Mouse (Mus musculus) CD4-positive, CD25-positive, alpha-beta regulatory T cell, adult 2 months (primary cell): ENCODE results near the gene Gm49358.

ENCODE experiments used
- DNase-seq: peaks from one replicate; pipeline ENCODE4 v3.0.0-alpha.2; 2012; ENCODE audit warnings: low read depth, low spot score

Gene Gm49358

DNA sequence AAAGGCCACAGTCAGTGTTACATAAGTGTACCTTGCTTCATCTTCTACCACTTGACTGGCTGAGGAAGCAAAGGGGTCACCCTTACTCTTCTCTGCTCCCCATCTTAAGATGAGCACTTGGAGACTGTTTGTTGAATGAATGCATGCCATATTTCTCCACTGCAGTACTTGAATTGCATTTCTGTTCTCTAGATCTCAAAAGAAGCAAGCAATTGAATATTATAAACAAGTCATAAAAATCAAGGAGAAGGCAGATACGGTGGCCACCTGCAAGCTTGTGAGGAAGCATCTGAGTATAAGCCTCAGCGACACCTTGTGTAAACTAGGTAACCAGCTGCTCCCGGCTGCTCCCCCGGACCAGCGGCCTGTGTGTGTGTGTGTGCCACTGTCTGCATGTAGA, at the start of gene Gm49358:
Gene Gm49358, plus strand, starts transcription at position 301 of the 400 bp plus-strand sequence.
- DNase-seq: no peak

DNA sequence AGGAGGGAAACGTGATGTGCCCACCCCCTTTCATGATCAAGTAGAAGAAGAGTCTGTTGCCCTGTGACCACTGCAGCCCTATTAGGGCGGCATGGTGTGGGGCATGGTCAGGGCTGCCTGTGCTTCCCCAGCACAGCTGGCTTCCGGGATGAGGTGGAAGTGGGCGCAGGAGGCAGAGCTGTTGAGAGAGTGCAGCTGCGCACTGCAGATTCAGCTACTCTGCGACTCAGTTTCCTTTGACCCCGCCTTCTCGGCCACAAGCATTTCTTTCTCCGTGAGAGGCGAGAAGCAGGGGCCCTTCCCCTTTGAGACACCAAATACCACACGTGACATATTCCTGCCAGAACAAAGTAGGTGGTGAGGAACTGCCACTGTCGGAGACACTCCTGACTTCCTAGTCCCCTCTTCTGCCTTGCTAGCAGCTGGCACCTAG, 36.2 kb upstream of the Gm49358 start:
- peak; percentile 86 for DNase-seq

DNA sequence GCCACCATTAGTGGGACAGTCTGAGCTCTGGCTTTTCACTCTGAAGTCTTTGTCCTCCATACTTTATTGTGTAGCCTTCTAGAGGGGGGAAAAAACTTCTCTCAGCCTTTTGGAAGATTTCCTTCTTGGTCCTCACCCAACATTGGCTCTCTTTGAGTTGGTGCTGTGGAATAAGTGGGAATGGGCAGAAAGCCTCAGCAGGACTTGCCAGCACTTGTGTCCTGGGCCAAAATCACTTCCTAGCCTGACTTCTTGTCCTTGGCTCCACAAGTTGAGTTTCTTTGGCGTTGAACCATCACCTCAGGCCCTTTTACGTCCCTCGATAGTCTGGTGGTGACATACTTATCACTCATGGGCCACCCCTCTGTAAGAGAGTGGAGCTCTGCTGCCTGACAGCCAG, 35.6 kb upstream of the Gm49358 start:
- DNase-seq: no peak

DNA sequence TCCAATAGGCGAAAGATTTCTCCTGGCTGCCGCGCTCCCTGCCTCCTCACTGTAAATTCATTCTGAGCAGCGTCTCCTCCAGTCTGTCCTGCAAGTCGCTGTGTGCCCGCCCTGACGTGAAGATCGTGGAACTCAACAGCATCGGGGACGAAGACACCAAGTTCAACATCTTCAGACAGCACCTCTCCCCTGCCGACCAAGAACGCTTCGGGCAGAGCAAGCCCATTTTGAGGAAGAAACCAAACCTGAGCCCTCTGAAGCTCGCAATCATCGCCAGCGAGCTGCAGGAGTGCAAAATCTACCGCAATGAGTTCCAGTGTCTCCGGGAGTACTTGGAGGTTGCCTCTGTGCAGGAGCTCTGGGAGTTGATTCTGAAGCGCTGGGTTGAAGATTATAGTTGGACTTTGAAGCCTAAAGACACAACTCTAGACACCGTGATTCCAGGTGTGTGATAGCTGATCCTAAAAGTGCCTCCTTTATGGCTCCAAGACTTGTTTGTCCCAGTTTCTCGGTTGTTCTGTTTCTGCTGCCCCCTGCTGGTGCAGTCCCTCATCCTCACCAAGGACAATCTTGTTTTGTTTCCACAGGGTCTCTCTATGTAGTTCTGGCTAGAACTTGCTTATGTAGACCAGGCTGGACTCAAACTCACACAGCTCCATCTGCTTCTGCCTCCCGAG, 32.8 kb upstream of the Gm49358 start:
- DNase-seq: peak; percentile 90

DNA sequence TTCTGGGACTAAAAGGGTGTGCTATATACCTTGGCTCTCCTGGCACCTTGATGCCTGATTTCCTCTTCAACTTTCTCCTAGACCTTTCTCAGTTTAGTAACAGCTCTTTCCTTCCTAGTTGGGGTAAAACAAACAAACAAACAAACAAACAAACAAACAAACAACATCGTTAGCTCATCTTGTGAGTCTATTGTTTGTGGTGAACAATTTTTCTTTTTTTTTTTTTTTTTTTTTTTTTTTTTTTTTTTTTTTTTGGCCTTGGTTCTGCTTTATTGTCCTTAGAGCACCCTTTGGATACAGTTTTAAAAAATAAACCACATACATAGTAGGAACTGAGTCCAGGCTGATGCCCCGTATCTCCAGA, 32.3 kb upstream of the Gm49358 start:
- DNase-seq: no peak

DNA sequence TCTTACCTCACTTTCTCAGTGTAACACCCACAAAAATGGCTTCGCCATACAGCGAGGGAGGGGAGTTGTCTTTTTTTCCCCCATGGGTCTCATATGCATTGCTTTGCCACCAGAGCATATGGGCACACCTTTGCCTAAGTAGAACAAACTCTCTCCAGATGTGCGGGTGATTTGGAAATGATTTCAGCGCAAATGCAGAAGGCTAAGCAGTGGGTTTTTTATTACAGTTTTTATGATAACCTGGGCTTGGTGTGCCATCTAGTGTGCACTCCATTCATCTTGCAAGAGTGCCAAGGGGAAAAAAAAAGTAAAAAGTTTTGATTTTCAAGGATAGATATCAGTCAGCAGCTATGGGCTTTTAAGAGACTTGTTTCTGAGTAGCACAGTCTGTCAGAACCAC, 28.7 kb upstream of the Gm49358 start:
- peak; percentile 44 for DNase-seq

DNA sequence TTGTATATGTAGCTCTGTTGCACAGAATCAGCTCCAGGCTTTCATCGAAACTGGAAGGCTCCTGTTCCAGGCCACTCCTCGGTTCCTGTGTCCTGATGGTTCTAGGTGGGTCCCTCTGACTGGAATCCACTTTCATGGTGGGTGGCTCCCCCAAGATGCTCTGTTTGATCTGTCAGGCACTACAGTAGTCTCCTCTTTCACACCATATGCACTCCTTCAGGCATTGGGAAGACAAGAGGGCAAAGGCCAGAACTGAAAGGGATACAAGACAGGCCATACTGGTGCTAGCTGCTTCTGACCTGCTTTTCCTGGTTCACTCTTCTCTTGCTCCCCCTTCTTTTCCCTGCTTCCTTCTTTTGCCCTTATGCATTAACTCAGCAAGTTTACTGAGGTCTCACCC, 20.9 kb upstream of the Gm49358 start:
- no peak for DNase-seq

DNA sequence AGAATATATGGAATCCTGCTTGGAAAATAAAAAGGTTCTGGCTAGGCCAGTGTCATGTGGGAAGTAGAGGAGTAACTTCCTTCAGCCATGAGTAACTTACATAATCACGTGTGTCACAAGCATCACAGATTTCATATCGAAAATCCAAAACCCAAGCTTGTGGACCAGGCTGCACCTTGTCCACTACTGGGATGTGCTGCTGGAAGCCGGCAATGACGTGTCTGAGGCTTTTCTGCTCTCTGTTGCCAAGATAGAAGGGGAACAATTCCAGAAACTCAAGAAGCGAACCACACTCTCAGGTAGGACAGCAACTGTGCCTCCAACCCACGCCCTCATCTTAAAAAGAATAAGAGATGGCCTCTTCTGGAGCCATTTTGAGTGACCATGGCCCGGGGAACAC, 19.5 kb upstream of the Gm49358 start:
- no peak for DNase-seq

DNA sequence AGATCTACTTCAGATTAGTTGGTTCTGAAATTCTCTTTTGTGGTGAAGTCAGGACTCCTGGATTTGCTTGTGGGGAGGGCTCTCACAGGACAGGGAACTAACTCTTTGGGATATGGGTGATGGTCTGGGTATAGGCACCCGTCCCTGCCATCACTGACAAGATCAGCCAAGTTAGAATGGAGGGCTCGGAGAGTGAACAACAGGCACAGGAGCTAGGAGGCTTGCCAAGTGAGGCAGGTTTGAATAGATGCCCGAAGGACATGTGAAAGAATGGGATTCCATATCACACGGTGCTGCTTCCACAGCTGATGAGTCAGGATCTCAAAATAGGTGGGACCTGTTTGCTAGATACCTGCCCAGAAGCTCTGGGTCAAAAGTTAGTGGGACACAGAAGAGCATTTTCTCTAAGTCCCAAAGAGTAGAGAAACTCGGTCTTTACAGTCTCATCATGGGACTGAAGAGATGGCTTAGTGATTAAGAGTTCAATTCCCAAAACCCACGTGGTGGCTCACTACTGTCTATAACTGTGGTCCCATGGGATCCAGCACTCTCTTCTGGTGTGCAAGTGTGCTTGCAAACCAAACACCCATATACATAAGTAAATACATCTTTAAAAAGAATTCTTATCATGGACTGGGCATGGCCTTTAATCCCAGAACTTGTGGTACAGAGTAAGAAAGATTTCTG, 7.8 kb upstream of the Gm49358 start:
- no peak for DNase-seq

DNA sequence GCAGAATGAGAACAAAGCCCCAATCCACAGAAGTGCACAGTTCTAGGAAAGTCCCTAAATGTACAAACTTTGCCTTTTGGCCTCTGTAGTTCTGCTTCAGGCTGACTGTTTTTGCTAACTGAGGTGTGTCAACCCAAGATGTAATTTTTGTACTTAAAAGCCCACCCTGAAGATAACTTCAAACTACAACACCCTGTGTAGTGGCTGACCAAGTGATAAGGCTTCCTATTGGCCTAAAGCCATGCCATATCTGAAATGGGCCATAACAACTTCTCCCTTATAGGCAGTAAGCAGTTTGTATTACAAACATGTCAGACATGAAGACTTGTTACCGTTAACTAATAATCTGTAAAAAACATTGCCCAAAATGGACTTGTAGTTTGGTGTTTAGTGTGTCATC, 6.0 kb upstream of the Gm49358 start:
- DNase-seq: no peak

DNA sequence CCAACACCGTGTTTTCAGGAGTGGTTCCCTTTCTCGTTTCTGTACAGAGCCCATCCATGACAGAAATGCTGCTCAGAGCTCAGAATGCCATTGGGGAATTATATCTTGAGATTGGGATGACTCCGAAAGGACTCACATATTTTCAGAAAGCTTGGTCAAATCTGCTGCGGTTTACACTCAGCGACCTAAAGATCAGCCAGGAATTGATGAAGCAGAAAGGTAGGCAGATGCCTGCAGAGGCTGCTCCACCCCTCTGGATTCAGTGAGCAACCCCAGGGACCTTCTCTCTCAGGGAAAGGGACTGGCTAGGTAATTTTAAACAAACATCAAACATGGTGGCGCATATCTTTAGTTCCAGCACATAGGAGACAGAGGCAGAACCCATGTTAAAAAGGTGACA, 5.6 kb upstream of the Gm49358 start:
- no peak for DNase-seq

DNA sequence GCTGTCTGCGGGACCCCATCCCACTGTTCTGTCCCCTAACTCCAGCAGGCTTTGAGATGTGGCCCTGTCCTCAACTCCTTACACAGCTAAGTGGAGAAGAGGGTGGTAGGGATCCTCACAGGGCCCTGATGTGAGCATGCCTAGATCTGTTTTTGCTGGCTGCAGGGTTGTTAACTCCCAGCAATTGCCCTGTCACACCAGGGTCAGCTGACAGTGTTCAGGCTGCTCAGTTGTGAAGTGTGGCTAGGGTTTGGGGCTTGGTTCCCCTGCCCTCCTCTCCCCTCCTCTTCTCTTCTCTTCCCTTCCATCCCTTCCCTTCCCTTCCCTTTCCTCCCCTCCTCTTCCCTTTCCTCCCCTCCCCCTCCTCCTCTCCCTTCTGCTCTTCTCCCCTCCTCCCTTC, 2.5 kb upstream of the Gm49358 start:
- DNase-seq: no peak

DNA sequence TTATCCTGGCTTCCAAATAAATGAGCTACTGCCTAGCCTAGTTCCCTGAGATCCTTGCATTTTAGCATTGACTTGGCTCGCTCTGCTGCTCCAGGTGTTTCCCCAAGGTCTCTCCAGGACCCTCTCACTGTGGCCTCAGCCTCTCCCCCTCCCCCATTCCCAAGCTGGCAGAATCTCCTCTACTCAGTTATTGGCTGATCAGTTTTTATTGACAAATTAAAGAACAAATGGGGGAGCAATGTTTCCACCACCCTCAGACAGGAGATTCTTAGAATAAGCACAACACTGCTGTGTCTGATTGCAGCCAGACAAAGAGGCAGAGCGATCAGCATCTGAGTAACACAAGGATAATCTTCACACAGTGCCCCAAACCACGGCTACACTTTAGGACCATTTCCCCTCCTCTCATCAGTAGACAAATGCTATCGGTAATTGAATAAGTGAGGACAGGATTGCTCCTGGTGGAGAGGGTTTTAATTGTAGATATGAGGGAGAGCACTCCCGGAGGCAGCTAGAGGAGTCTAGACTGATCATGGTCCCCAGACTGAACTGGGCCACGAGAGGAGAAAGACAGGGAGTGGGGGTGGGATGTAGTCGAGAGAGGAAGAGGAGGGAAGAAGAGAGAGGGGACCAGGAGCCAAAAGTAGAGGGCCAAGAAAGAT, 1.9 kb upstream of the Gm49358 start:
- no peak for DNase-seq

DNA sequence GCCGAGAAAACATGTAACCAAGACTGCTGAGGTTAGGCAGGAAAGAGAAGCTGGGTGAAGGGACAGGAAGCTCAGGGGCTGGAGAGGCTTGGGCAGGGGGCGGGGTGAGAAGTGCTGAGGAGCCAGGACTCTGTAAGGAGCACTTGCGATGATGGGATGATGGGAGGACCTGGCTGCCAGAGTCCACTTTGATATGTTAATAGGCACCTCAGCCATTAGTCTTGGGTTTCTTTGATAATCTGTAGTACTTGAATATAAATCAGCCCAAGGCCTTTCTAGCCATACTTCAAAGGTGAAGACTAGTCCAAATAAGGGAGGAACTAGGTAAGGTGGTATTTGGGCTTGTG, 1.4 kb upstream of the Gm49358 start:
- DNase-seq: no peak

DNA sequence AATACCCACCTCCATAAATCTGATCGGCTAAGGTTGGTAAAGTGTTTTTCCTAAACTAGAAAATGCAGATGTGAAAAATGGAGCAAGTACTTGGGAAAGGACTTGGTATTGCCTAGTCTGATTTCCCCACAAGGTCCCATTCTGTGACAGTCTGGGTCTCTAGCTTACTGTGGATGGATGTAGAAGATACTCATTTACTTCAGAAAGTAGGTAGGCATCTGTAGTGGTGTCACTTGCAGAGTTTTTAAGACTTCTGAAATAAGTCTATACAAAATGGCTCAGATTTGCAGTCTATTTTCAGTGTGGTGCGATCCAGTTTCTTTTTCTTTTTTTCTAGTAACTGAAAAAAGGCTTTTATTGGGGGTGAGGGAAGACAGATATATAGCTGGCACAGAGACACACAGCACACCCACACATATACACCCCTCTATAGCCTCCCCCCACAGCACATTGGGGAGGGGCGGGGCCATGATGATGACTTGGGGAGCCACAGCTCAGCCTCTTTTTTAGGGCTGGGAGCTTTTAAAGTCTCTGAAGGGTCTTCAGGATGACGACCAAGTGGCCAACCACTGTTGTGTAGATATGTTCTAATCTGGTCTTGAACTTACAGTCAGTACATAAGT, 1.7 kb downstream of the Gm49358 start:
- no peak for DNase-seq

DNA sequence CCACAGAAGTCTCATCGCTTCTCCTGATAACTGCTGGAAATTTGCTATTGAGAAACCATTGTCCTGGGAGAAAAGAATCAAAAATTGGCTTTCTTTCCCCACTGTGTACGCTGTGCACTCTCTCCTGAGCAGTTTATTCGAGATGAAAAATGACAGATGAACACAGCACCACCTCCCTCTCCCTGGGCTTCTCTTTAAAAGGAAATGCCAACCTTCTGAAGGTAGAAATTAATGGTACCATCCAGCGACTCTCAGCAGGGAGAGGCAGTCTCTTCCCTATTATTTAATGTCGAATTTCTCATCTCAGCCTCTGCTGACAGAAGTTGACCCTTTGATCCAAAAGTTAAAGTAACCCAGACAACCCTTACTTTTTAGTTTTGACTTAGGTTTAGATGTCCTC, 5.4 kb downstream of the Gm49358 start:
- no peak for DNase-seq

DNA sequence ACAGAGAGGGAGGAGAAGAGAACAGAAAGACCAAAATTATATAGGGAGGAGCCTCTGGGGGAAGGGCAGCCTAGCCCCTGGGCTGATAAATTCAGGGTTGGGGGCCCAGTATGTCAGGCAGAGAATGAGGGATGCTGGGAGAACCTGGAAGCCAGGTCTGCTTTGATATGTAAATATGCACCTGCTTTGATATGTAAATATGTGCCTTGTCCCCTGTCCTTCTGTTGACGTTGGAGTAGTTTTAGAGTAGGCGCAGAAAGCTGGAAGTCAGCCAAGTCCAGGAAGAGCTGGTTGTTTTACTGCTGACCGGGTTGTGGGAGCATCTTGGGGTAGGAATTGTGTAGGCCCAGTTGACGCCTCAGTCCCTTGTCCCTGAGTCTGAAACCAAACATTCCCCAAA, 6.0 kb downstream of the Gm49358 start:
- no peak for DNase-seq

DNA sequence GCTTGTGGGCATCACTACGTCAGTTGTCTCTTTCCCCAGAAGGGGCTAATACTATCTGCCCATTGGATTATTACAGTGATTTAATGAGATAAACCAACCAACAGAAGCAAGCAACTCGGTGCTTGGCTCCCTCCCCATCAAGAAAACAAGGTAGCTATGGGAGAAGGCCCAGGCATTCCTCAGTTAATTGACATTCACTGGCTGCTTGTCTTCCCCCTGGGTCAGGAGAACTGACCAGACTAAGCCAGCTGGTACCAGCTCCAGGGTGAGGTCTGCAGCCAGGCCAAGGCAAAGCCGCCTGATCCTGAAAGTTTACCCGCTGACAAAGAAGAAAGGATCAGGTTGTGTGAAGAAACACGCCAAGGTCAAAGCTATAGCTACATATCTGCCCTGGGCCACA, 7.9 kb downstream of the Gm49358 start:
- DNase-seq: no peak

DNA sequence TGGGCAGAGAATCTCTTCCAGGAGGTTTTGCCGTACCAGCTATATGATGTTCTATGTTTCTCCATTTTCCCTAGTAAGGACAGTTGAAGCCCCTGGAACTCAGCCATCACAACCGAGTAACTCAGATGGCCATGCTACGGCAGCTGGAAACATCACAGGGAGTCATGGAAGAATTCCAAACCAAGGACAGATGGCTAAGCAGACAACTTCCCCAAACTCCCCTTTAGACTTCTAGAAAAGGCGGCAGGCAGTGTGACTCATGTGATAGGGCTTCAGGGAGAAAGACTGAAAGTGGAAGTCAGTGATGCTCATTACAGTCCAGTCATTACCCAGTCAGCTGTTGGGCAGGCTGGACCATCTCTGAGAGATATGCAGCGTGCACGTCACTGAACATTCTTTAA, 8.5 kb downstream of the Gm49358 start:
- no peak for DNase-seq

DNA sequence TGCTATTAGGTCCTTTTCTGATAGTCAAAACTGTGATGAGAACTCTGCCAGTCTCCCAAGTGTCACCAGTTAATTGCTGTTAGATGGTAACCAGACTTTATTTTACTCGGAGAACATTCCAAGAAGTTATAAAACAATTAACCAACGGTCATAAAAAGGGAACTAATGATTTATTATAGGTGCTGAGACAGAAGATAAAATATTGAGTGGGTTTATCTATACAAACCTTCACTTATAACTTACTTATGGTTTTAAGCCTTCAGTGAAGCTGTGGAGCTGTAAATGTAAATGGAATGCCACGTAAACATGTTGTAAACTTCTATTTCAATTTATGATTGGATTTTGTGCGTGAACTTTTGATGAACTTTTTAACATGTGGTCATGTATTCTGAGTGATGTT, 9.6 kb downstream of the Gm49358 start:
- DNase-seq: no peak

DNA sequence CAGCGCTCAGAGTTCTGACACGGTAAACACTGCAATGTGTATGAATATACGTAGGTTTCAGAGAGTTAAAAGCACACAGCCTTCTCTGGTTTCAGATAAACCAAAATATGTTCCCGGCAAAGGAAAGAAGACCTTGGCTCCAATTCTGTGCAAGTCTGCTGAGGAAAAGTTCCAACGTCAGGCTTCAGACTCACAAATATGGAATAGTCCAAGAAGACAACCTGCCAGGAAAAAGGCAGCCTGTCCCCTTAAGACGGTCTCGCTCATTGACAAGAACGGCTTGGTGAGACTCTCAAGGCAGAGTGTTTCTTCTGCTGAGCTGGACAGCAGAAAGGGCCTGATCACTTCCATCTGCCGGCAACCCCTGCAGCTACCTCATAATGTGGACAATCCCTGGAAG, 12.5 kb downstream of the Gm49358 start:
- no peak for DNase-seq

DNA sequence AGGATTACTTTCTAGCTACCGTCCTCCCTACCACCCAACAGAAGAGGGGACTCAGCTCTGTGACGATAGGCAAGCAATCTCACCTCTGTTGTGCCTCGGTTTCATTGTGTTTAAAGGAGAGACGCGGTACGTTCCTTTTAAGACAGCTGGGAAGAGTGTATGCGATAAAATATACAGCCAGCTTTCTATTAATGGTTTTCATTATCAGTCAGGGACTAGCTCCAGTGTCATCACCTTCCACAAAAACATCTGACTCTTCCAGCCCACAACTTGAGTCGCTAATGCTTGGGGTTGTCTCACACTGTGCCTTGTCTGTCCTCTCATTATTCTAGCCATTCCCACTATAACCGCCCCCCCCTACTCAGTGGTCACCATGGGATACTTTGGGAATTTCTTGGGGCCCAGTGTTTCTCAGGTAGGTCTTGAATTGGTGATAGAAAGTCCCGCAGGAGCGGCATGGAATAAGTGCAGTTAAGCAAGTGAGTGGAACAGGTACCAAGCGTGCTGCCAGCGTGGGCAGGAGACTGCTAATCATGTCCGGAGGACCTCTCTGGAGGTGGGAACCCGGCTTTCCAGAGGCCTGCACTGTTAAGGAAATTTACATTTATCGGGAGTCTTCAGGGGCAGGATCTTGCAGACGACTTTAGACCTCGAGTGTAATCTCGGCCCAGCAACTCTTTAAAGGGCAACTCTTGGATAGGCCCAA, 14.0 kb downstream of the Gm49358 start:
- no peak for DNase-seq
